Mouse (Mus musculus) gastrocnemius, postnatal 25 days (tissue): ENCODE data around the gene AC161166.1. TPM values are rescaled to one million over a fixed set of nuclear protein-coding genes. Genes with fewer than 3 reads are reported as not detected.

ENCODE experiments used
- total RNA-seq, 2 experiments: library from RNA; stranded (reverse); gene quantifications; 1 replicate in 1 of 2; 2 replicates in 1 of 2; pipeline ENCODE4 v1.2.3; 2021

The AC161166.1 gene
- total RNA-seq, 2 experiments from 2014 or later: not detected

Other genes starting within 250 kb of the AC161166.1 start
- gene Zfp93, start 242.0 kb downstream of the AC161166.1 start, total RNA-seq: 1 to 10 TPM; 3.6 to 4.4 TPM
- 1 to 10 TPM; 2.9 to 3.2 TPM for gene Zfp61, start 211.2 kb downstream of the AC161166.1 start, total RNA-seq
- gene Zfp94, start 195.8 kb downstream of the AC161166.1 start, total RNA-seq: 1 to 10 TPM; 1.3 to 1.8 TPM
- not detected for gene Tescl, start 178.5 kb downstream of the AC161166.1 start, total RNA-seq
- gene Lypd5, start 163.3 kb downstream of the AC161166.1 start, total RNA-seq: not detected
- gene Kcnn4, start 142.2 kb downstream of the AC161166.1 start, total RNA-seq: under 1 TPM; 0.13 to 0.70 TPM
- 10 to 100 TPM in 1 of 2 experiments, 1 to 10 TPM in 1; 8.2 to 11.0 TPM for gene Smg9, start 112.8 kb downstream of the AC161166.1 start, total RNA-seq
- not detected for gene Irgc1, start 60.2 kb downstream of the AC161166.1 start, total RNA-seq
- gene Plaur, start 50.0 kb downstream of the AC161166.1 start, total RNA-seq: under 1 TPM in 1 of 2 experiments, not detected in 1; 0.75 TPM
- gene Cadm4, start 30.4 kb downstream of the AC161166.1 start, total RNA-seq: 1 to 10 TPM; 4.4 to 4.5 TPM
- 1 to 10 TPM; 4.0 TPM for gene Zfp428, start 5.4 kb downstream of the AC161166.1 start, total RNA-seq
- gene Irgq, start 18.2 kb upstream of the AC161166.1 start, total RNA-seq: 10 to 100 TPM; 12.3 to 13.0 TPM
- gene Pinlyp, start 33.7 kb upstream of the AC161166.1 start, total RNA-seq: not detected
- gene Xrcc1, start 33.8 kb upstream of the AC161166.1 start, total RNA-seq: 10 to 100 TPM; 15.8 to 17.5 TPM
- gene Ethe1, start 75.1 kb upstream of the AC161166.1 start, total RNA-seq: 10 to 100 TPM; 21.6 to 25.9 TPM
- under 1 TPM in 1 of 2 experiments, not detected in 1; 0.13 TPM for gene Zfp575, start 75.2 kb upstream of the AC161166.1 start, total RNA-seq
- under 1 TPM; 0.59 to 0.70 TPM for gene Phldb3, start 98.3 kb upstream of the AC161166.1 start, total RNA-seq
- not detected for gene Lypd3, start 124.1 kb upstream of the AC161166.1 start, total RNA-seq
- not detected for gene Tex101, start 164.2 kb upstream of the AC161166.1 start, total RNA-seq
- not detected for gene BC049730, start 196.8 kb upstream of the AC161166.1 start, total RNA-seq
- gene Gm4763, start 214.5 kb upstream of the AC161166.1 start, total RNA-seq: not detected
- gene Cd177, start 247.9 kb upstream of the AC161166.1 start, total RNA-seq: not detected